Mouse (Mus musculus) G1E (cell line): ENCODE measurements around the gene Gm49358.

ENCODE experiments used
- CTCF ChIP-seq: IDR thresholded peaks from 2 replicates; pipeline ENCODE4 v1.5.1; 2012; ENCODE audit warnings: low read depth, low read length, inconsistent platforms, mixed read lengths
- GATA1 ChIP-seq: IDR thresholded peaks from 2 replicates; pipeline ENCODE4 v1.6.1; 2012; ENCODE audit warnings: borderline replicate concordance, low read length, inconsistent platforms, mixed read lengths
- GATA2 ChIP-seq: IDR thresholded peaks from 2 replicates; pipeline ENCODE4 v1.6.1; 2012; ENCODE audit warnings: low read depth, low read length, inconsistent platforms, borderline replicate concordance
- POLR2AphosphoS5 ChIP-seq: IDR thresholded peaks from 2 replicates; pipeline ENCODE4 v1.6.1; 2012; ENCODE audit warnings: low read depth, low read length, inconsistent platforms; ENCODE audit not compliant: insufficient replicate concordance
- TAL1 ChIP-seq: conservative IDR thresholded peaks from 2 replicates; pipeline ENCODE4 v1.6.1; 2012; ENCODE audit warnings: low read depth, low read length, inconsistent platforms, mixed read lengths

DNA sequence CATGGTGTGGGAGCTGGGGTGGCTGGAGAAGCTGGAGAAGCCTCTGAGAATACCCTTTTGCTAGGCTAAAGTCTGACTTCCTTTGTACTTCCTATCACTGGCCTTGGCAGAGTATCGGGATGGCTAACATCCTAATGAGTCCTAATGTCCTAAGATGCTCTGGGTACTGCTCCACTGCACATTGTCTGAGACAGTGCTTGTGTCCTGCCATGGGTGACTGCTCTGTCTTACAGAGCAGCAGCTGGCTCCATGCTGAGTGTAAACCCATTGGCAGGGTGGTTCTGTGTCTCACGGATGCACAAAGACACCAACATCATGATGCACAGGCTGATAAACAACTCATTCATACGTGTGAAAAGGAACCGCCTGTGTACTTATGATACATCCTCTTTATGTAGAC, 85.3 kb downstream of the Gm49358 start:
- TF ChIP-seq CTCF (no peak), TAL1 (no peak), GATA1 (no peak), POLR2AphosphoS5 (no peak), GATA2 (no peak)
